Mouse (Mus musculus) limb, embryonic 11.5 days (tissue): ENCODE data around the gene Dnajc4. TPM values are rescaled to one million over a fixed set of nuclear protein-coding genes. Genes with fewer than 3 reads are reported as not detected.

Experiments used
- ATAC-seq: fragments of 200-750 bp; cut with Nextera tagmentation; 2 replicates; pipeline ENCODE4 v1.8.0; 2017; ENCODE audit warnings: low read depth; ENCODE audit not compliant: insufficient number of reproducible peaks, low FRiP score, low TSS enrichment
- DNase-seq: peaks from one replicate; pipeline ENCODE4 v3.0.0-alpha.2; 2015; ENCODE audit warnings: low spot score
- H3K27ac ChIP-seq: fragments of 300-500 bp; sonication (generic); replicated peaks from 2 replicates; pipeline ENCODE4 v1.5.1; 2014; ENCODE audit warnings: low read depth, mild to moderate bottlenecking, low read length
- H3K27me3 ChIP-seq: fragments of 300-500 bp; sonication (generic); 2 replicates; pipeline ENCODE4 v1.6.1; 2014; ENCODE audit warnings: mild to moderate bottlenecking, low read length, mixed read lengths; ENCODE audit not compliant: control insufficient read depth, insufficient read depth
- H3K36me3 ChIP-seq: fragments of 300-500 bp; sonication (generic); 2 replicates; pipeline ENCODE4 v1.6.1; 2014; ENCODE audit warnings: mild to moderate bottlenecking, low read length, moderate library complexity, mixed read lengths; ENCODE audit not compliant: control insufficient read depth, insufficient read depth
- H3K4me1 ChIP-seq: fragments of 300-500 bp; sonication (generic); 2 replicates; pipeline ENCODE4 v1.6.1; 2014; ENCODE audit warnings: low read length, mixed read lengths; ENCODE audit not compliant: control insufficient read depth, insufficient read depth
- H3K4me2 ChIP-seq: fragments of 300-500 bp; sonication (generic); 2 replicates; pipeline ENCODE4 v1.6.1; 2014; ENCODE audit warnings: low read depth, mild to moderate bottlenecking, moderate library complexity; ENCODE audit not compliant: severe bottlenecking
- H3K4me3 ChIP-seq: fragments of 300-500 bp; sonication (generic); 2 replicates; pipeline ENCODE4 v1.5.1; 2014; ENCODE audit warnings: low read depth, low read length
- H3K9ac ChIP-seq: fragments of 300-500 bp; sonication (generic); 2 replicates; pipeline ENCODE4 v1.6.1; 2014; ENCODE audit warnings: mild to moderate bottlenecking, low read length
- H3K9me3 ChIP-seq: fragments of 300-500 bp; sonication (generic); 2 replicates; pipeline ENCODE4 v1.6.1; 2016; ENCODE audit warnings: low read length; ENCODE audit not compliant: control insufficient read depth
- WGBS: fragments of 180-500 bp; shearing (Covaris S2); extraction: QIAGEN DNeasy Blood & Tissue Kit; methylation state at CpG from one replicate; pipeline ENCODE4 v1.1.7; 2014; 5-methylcytosine and 5-hydroxymethylcytosine counted together
- polyA plus RNA-seq: library from polyadenylated mRNA; unstranded; fragments of >200 nt; fragmentation: Nextera tagmentation; extraction: Ambion mirVana; gene quantifications from 2 replicates; pipeline ENCODE4 v1.2.1, GENCODE M21; 2014

The Dnajc4 gene
- polyA plus RNA-seq, 1 experiment from 2014 or later, result 20.7 TPM

DNA sequence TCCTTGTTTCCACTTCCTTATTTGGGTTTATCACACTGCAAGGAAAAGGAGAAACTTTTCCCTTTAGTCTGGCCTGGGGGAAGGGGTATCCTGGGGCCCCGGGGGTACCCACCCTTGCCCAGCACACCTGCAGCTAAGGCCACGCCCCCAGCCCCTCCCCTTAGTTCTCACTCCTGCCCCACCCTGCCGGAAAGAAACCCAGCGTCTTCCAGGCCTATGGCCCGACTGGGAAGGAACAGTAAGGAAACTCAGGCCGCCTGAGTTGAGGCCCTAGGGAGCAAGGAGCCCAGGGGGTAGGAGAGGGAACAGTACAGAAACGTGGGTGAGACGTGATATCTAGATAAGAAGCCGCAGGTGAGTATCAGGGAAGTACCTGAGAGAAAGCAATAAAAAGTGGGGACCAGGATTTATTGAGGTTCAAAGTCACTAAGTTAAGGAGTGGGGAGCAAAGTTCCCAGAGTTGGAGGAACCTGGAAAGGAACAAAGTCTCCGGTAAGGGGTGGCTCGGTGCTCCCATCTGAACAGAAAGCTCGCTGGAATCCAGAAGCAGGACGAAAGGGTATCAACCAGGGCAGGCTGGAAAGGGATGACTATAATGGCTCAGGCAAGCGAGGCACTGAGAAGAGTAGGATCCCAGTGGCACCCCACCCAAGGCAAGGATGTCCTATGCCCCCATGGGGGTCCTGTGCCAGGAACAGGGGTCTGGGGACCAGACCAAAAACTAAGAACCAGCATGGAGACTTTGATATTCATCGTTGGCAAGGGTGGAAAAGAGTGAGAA, 23.7 kb downstream of the Dnajc4 start:
- 11% methylated on average over 15 of the region's 15 CpGs for WGBS
- peak overlapping the region; percentile 69 for H3K4me2 ChIP-seq
- ATAC-seq, result no peak
- no peaks in the 10 kb centered on the region for H3K9me3 ChIP-seq
- H3K4me1 ChIP-seq, result peaks cover 27% of the 10 kb centered on the region
- H3K36me3 ChIP-seq, result peaks cover 2% of the 10 kb centered on the region; the same call in 1 of the 2 replicates
- H3K27me3 ChIP-seq, result no peaks in the 10 kb centered on the region; the same call in 1 of the 2 replicates
- no peak for DNase-seq
- peak overlapping the region; percentile 73 for H3K9ac ChIP-seq
- H3K27ac ChIP-seq, result no peak overlapping the region
- H3K4me3 ChIP-seq, result peak overlapping the region; percentile 58

DNA sequence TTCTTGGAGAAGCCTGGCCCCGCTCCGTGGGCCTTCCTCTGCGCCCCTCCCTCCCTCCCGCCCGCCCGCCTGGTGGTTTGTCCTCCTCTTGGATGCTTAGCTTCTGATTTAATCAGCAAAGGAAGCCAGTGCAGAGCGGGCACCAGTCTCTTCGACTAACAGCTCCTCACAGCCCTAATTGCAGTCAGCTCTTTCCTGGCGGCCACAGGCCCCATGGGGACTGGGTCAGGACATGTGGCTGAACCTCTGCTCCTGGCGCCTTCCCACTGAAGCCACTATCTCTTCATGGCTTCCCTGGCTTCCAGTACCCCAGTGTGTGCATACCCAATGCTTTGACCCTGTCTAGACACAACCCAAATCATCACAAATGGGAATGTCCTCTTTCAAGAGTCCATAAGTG, 35.9 kb downstream of the Dnajc4 start:
- H3K4me2 ChIP-seq, result no peak overlapping the region
- peaks cover 9% of the 10 kb centered on the region; the same call in 1 of the 2 replicates for H3K4me1 ChIP-seq
- no peak overlapping the region for H3K27ac ChIP-seq
- no peaks in the 10 kb centered on the region for H3K9me3 ChIP-seq
- WGBS, result 85% methylated on average over 10 of the region's 10 CpGs
- no peak for ATAC-seq
- no peak overlapping the region for H3K4me3 ChIP-seq
- H3K27me3 ChIP-seq, result no peaks in the 10 kb centered on the region
- no peak for DNase-seq
- H3K9ac ChIP-seq, result no peak overlapping the region
- peaks cover 5% of the 10 kb centered on the region; the same call in 1 of the 2 replicates for H3K36me3 ChIP-seq

DNA sequence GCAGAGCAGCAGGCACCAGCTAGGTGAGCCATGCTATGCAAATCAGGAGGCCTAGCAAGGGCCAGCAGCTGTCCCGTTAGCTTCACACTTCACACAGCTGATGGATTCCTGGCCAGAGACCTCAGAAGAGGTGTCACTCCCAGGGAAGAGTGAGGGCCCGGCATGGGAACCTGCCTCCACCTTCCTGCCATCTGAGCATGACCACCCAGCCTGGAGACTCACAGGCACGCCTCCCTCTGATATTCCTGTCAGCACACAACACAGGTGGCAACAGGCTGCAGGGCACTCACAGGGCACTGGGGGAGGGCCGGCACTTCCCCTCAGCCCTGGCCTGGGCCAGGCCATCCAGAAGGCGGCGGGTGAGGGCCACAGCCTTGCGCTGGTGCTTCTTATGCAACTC, 36.9 kb downstream of the Dnajc4 start:
- H3K9ac ChIP-seq, result no peak overlapping the region
- ATAC-seq, result no peak
- H3K27ac ChIP-seq, result no peak overlapping the region
- H3K36me3 ChIP-seq, result peaks cover 5% of the 10 kb centered on the region; the same call in 1 of the 2 replicates
- no peaks in the 10 kb centered on the region for H3K9me3 ChIP-seq
- DNase-seq, result no peak
- H3K4me3 ChIP-seq, result no peak overlapping the region
- peaks cover 9% of the 10 kb centered on the region; the same call in 1 of the 2 replicates for H3K4me1 ChIP-seq
- 67% methylated on average over 7 of the region's 7 CpGs for WGBS
- H3K27me3 ChIP-seq, result no peaks in the 10 kb centered on the region
- no peak overlapping the region for H3K4me2 ChIP-seq

DNA sequence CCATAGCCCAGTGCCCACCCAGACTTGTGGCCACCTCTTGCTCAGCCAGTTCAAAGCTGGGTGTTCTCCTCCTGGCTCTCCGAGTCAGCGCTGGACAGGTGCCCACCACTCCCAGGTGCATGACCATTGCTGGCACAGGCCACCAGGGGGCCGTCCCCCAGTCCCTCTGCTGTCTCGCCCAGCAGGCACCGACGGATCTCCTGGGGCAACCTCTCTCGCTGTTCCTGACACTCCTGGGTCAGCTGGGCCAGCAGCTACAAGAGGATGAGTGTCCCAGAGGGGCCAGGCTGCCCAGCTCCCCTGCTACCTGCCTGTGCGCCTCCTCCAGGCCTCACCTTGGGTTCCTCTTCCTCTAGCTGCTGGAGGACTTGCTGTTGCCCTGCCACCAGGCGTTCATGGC, 38.3 kb downstream of the Dnajc4 start:
- Histone ChIP-seq H3K36me3 (peaks cover 5% of the 10 kb centered on the region; the same call in 1 of the 2 replicates), H3K9me3 (no peaks in the 10 kb centered on the region), H3K27me3 (no peaks in the 10 kb centered on the region), H3K4me1 (peaks cover 9% of the 10 kb centered on the region; the same call in 1 of the 2 replicates), H3K27ac (no peak overlapping the region), H3K4me2 (0 out of 2 replicates have a peak overlapping the region, but pooled peaks have one; percentile 2), H3K9ac (no peak overlapping the region), H3K4me3 (no peak overlapping the region)
- WGBS, result 55% methylated on average over 9 of the region's 9 CpGs
- ATAC-seq (no peak), DNase-seq (peak; percentile 39)

DNA sequence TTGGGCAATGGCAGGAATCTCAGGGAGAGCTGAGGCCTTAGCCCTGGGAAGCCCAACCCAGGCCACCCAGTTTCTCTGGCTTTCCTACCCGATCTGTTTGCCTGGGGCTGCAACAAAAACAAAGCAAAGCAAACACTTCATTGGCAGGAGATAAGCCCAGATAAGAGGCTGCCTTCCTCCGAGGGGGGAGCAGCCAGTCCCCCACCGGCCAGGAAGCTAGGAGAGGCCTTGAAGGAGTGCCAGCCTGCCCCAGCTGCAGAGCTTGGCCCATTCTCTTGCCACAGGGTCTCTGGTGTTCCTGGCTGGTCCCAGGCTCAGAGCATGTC, 39.7 kb downstream of the Dnajc4 start:
- Histone ChIP-seq H3K9me3 (no peaks in the 10 kb centered on the region), H3K27me3 (no peaks in the 10 kb centered on the region), H3K36me3 (peaks cover 5% of the 10 kb centered on the region; the same call in 1 of the 2 replicates), H3K4me2 (peak overlapping the region; percentile 79), H3K27ac (no peak overlapping the region; the same call in 1 of the 2 replicates), H3K4me3 (peak overlapping the region; percentile 63; the same call in 1 of the 2 replicates), H3K9ac (no peak overlapping the region; the same call in 1 of the 2 replicates), H3K4me1 (peaks cover 9% of the 10 kb centered on the region; the same call in 1 of the 2 replicates)
- DNase-seq, result no peak
- ATAC-seq, result no peak
- 11% methylated on average over 3 of the region's 3 CpGs for WGBS

DNA sequence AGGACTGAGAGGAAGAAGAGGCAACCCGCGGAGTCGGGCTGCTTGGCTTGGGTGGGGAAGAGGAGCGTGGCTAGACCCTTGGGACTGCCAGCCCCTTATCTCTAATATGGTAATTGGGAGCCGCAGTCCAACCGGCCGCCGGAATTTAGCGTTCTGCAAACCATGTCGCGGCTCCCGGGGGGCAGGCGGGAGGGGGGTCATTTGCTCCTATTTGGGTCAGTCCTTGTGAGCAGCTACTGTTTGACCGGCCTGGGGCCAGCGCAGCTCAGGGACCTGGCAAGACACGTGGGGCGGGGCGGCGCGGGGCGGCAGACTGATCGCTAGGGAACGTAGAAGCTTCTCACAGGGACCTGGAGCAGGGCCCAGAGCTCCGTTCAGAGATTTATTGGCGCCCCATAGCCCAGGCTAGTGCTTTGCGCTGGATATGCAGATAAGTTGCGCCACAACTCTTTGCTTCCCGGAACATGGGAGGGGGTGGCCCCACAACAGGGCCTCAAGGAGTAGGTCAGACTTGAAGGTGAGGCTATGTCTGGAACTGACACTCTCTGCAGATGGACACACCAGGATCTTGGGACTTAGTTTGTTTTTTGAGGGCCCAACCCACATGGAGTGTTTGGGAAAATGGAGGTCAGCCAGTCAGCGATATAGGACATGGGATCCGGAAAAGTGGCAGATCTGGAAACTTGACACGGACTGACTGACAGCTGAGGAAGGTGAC, 40.2 kb downstream of the Dnajc4 start:
- Histone ChIP-seq H3K4me3 (peak overlapping the region; percentile 63), H3K27ac (peak overlapping the region; percentile 90), H3K36me3 (peaks cover 5% of the 10 kb centered on the region; the same call in 1 of the 2 replicates), H3K9ac (peak overlapping the region; percentile 84), H3K9me3 (no peaks in the 10 kb centered on the region), H3K27me3 (no peaks in the 10 kb centered on the region), H3K4me2 (peak overlapping the region; percentile 79), H3K4me1 (peaks cover 9% of the 10 kb centered on the region; the same call in 1 of the 2 replicates)
- DNase-seq (peak; percentile 66), ATAC-seq (0 out of 2 replicates have a peak, but pooled peaks have one; percentile 4)
- 3% methylated on average over 31 of the region's 31 CpGs for WGBS

DNA sequence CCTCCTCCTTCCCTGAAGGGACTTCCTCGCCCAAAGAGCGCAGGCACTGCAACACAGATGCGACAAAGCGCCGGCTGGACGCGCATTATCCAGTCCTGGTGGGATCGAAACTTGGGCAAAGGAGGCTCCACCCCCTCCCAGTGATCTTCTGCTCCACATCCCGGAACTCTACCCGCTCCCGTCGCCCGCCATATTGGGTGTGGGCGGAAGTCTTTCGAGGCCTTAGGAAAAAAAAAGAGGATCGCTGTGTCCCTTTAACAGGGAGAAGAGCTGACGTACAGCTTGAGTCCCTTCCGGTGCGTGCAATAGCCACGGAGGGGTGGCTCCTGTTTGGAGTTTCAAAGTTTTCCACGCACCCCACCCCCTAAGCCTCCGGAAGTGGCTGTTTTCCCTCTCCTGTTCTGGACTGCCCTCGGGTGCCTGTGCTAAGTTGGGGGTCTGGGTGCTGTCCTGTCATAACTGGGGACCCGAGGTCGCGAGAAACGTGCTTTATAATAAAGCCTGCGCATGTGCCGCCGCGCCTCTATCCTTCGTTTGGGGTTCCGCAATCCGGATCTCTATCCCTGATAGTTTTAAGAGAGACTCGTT, 40.9 kb downstream of the Dnajc4 start:
- peaks cover 9% of the 10 kb centered on the region; the same call in 1 of the 2 replicates for H3K4me1 ChIP-seq
- peak overlapping the region; percentile 90 for H3K27ac ChIP-seq
- DNase-seq (peak; percentile 89), ATAC-seq (peak; percentile 75)
- H3K9ac ChIP-seq, result peak overlapping the region; percentile 84
- WGBS, result under 1% methylated on average over 35 of the region's 35 CpGs
- no peaks in the 10 kb centered on the region for H3K27me3 ChIP-seq
- peak overlapping the region; percentile 63 for H3K4me3 ChIP-seq
- peaks cover 5% of the 10 kb centered on the region; the same call in 1 of the 2 replicates for H3K36me3 ChIP-seq
- no peaks in the 10 kb centered on the region for H3K9me3 ChIP-seq
- peak overlapping the region; percentile 79 for H3K4me2 ChIP-seq

DNA sequence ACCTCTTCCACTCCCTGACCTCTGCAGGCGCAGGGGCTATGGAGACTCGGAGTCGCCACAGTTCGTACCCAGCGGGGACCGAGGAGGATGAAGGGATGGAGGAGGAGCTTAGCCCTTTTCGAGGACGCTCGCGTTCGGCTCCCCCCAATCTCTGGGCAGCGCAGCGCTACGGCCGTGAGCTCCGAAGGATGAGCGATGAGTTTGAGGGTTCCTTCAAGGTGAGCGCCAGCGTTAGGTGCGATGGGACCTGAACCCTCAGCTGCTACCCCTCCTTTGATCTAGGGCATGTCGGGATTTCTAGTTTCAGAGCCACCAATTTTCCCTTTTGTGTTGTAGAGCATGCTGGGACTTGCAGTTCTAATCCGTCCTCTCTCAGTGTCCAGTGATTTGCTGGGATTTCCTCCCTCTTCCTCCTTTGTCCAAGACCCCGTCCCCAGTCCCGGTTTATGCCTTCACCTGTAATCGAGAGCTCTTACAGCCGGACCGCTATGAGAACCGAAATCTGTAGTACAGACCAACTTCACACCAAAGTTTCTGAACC, 41.7 kb downstream of the Dnajc4 start:
- Histone ChIP-seq H3K4me2 (peak overlapping the region; percentile 79), H3K36me3 (peaks cover 5% of the 10 kb centered on the region; the same call in 1 of the 2 replicates), H3K9ac (peak overlapping the region; percentile 84), H3K27ac (peak overlapping the region; percentile 90), H3K27me3 (no peaks in the 10 kb centered on the region), H3K4me1 (peaks cover 9% of the 10 kb centered on the region; the same call in 1 of the 2 replicates), H3K9me3 (no peaks in the 10 kb centered on the region), H3K4me3 (peak overlapping the region; percentile 63)
- ATAC-seq (peak; percentile 15; the same call in 1 of the 2 replicates), DNase-seq (peak; percentile 75)
- WGBS, result under 1% methylated on average over 28 of the region's 28 CpGs
